Mouse (Mus musculus) hindbrain, embryonic 11.5 days (tissue): ENCODE measurements around the gene Arhgap17. TPM values are rescaled to one million over a fixed set of nuclear protein-coding genes. Genes with fewer than 3 reads are reported as not detected.

Source experiments
- ATAC-seq: fragments of 200-750 bp; cut with Nextera tagmentation; 2 replicates; pipeline ENCODE4 v1.8.0; 2017; ENCODE audit warnings: mild to moderate bottlenecking, moderate TSS enrichment, moderate library complexity; ENCODE audit not compliant: low FRiP score
- DNase-seq: peaks from one replicate; pipeline ENCODE4 v3.0.0-alpha.2; 2015; ENCODE audit warnings: low spot score
- H3K27ac ChIP-seq: fragments of 300-500 bp; sonication (generic); 2 replicates; pipeline ENCODE4 v1.5.1; 2014; ENCODE audit warnings: mild to moderate bottlenecking, low read depth, low read length
- H3K27me3 ChIP-seq: fragments of 300-500 bp; sonication (generic); 2 replicates; pipeline ENCODE4 v1.6.1; 2014; ENCODE audit warnings: mild to moderate bottlenecking, low read length, moderate library complexity, mixed read lengths; ENCODE audit not compliant: control insufficient read depth, insufficient read depth
- H3K36me3 ChIP-seq: fragments of 300-500 bp; sonication (generic); 2 replicates; pipeline ENCODE4 v1.6.1; 2014; ENCODE audit warnings: mild to moderate bottlenecking, low read length, moderate library complexity, mixed read lengths; ENCODE audit not compliant: control insufficient read depth, insufficient read depth
- H3K4me1 ChIP-seq: fragments of 300-500 bp; sonication (generic); replicated peaks from 2 replicates; pipeline ENCODE4 v1.6.1; 2014; ENCODE audit warnings: low read length, mixed read lengths; ENCODE audit not compliant: control insufficient read depth, insufficient read depth
- H3K4me2 ChIP-seq: fragments of 300-500 bp; sonication (generic); replicated peaks from 2 replicates; pipeline ENCODE4 v1.6.1; 2014; ENCODE audit warnings: mild to moderate bottlenecking, low read depth, low read length
- H3K4me3 ChIP-seq: fragments of 300-500 bp; sonication (generic); 2 replicates; pipeline ENCODE4 v1.5.1; 2014; ENCODE audit warnings: low read depth, low read length
- H3K9ac ChIP-seq: fragments of 300-500 bp; sonication (generic); 2 replicates; pipeline ENCODE4 v1.6.1; 2014; ENCODE audit warnings: low read depth, low read length
- H3K9me3 ChIP-seq: fragments of 300-500 bp; sonication (generic); 2 replicates; pipeline ENCODE4 v1.6.1; 2016; ENCODE audit warnings: low read length; ENCODE audit not compliant: control insufficient read depth
- WGBS: fragments of 180-500 bp; shearing (Covaris S2); extraction: QIAGEN DNeasy Blood & Tissue Kit; methylation state at CpG from one replicate; pipeline ENCODE4 v1.1.7; 2014; 5-methylcytosine and 5-hydroxymethylcytosine counted together
- polyA plus RNA-seq: library from polyadenylated mRNA; unstranded; fragments of >200 nt; fragmentation: Nextera tagmentation; extraction: Ambion mirVana; gene quantifications from 2 replicates; pipeline ENCODE4 v1.2.1, GENCODE M21; 2014

Arhgap17 gene
- 23.6 and 25.8 TPM in 2 replicates for polyA plus RNA-seq

GRCm38 (mm10) chr7:123369759-123370481 lies at the start of gene Arhgap17, which contains the start of gene Lcmt1:
Gene Arhgap17, minus strand, starts transcription at chr7:123369915.
Gene Lcmt1, plus strand, starts transcription at chr7:123369784.
- peak; percentile 97 for DNase-seq
- under 1% methylated on average over 46 of the region's 64 CpGs for WGBS
- Histone ChIP-seq H3K36me3 (no peaks in the 10 kb centered on the region), H3K4me3 (peak within 1 kb of the TSS; percentile 76), H3K9me3 (no peaks in the 10 kb centered on the region), H3K27ac (peak within 1 kb of the TSS; percentile 87), H3K9ac (peak within 1 kb of the TSS; percentile 73), H3K4me1 (peaks cover 9% of the 10 kb centered on the region), H3K27me3 (no peaks in the 10 kb centered on the region), H3K4me2 (peak within 1 kb of the TSS; percentile 77)
- ATAC-seq: peak; percentile 97

- ATAC-seq (no peak), DNase-seq (no peak)
- Histone ChIP-seq H3K4me1 (no peaks in the 10 kb centered on the region), H3K9me3 (no peaks in the 10 kb centered on the region), H3K27ac (no peak overlapping the region), H3K36me3 (peaks cover 2% of the 10 kb centered on the region; the same call in 1 of the 2 replicates), H3K27me3 (no peaks in the 10 kb centered on the region), H3K4me3 (no peak overlapping the region), H3K9ac (no peak overlapping the region), H3K4me2 (no peak overlapping the region)
- WGBS: 91% methylated on average over 3 of the region's 3 CpGs
Observed at GRCm38 (mm10) chr7:123417661-123418060, 47.9 kb upstream of the Arhgap17 start.

GRCm38 (mm10) chr7:123416803-123417202 lies 47.1 kb upstream of the Arhgap17 start:
- Histone ChIP-seq H3K27ac (no peak overlapping the region), H3K4me3 (no peak overlapping the region), H3K9me3 (no peaks in the 10 kb centered on the region), H3K4me2 (no peak overlapping the region), H3K9ac (no peak overlapping the region), H3K36me3 (no peaks in the 10 kb centered on the region), H3K4me1 (no peaks in the 10 kb centered on the region), H3K27me3 (no peaks in the 10 kb centered on the region)
- 85% methylated on average over 4 of the region's 4 CpGs for WGBS
- ATAC-seq (no peak), DNase-seq (no peak)

- no peak overlapping the region for H3K9ac ChIP-seq
- no peak for DNase-seq
- H3K4me3 ChIP-seq: no peak overlapping the region
- H3K36me3 ChIP-seq: no peaks in the 10 kb centered on the region
- H3K27ac ChIP-seq: no peak overlapping the region
- no peak for ATAC-seq
- no peaks in the 10 kb centered on the region for H3K9me3 ChIP-seq
- no peaks in the 10 kb centered on the region for H3K27me3 ChIP-seq
- H3K4me2 ChIP-seq: no peak overlapping the region
- H3K4me1 ChIP-seq: no peaks in the 10 kb centered on the region
- WGBS: 95% methylated on average over 3 of the region's 3 CpGs
Observed at GRCm38 (mm10) chr7:123412143-123412542, 42.4 kb upstream of the Arhgap17 start.

- Histone ChIP-seq H3K4me1 (no peaks in the 10 kb centered on the region), H3K4me2 (no peak overlapping the region), H3K9ac (no peak overlapping the region), H3K4me3 (no peak overlapping the region), H3K36me3 (no peaks in the 10 kb centered on the region), H3K27me3 (no peaks in the 10 kb centered on the region), H3K9me3 (no peaks in the 10 kb centered on the region), H3K27ac (no peak overlapping the region)
- no peak for DNase-seq
- WGBS: 89% methylated on average over 1 of the region's 1 CpGs
- no peak for ATAC-seq
Observed at GRCm38 (mm10) chr7:123411109-123411508, 41.4 kb upstream of the Arhgap17 start.

- H3K27me3 ChIP-seq: no peaks in the 10 kb centered on the region
- no peaks in the 10 kb centered on the region for H3K4me1 ChIP-seq
- ATAC-seq: no peak
- DNase-seq: no peak
- 96% methylated on average over 7 of the region's 7 CpGs for WGBS
- H3K27ac ChIP-seq: no peak overlapping the region
- no peaks in the 10 kb centered on the region for H3K9me3 ChIP-seq
- H3K9ac ChIP-seq: no peak overlapping the region
- H3K36me3 ChIP-seq: no peaks in the 10 kb centered on the region
- no peak overlapping the region for H3K4me3 ChIP-seq
- H3K4me2 ChIP-seq: no peak overlapping the region
Observed at GRCm38 (mm10) chr7:123410502-123410901, 40.8 kb upstream of the Arhgap17 start.

GRCm38 (mm10) chr7:123406988-123407387 lies 37.3 kb upstream of the Arhgap17 start:
- DNase-seq (no peak), ATAC-seq (no peak)
- no peak overlapping the region for H3K27ac ChIP-seq
- H3K4me3 ChIP-seq: no peak overlapping the region
- H3K36me3 ChIP-seq: peaks cover 3% of the 10 kb centered on the region; the same call in 1 of the 2 replicates
- H3K27me3 ChIP-seq: no peaks in the 10 kb centered on the region
- H3K9ac ChIP-seq: no peak overlapping the region
- no peak overlapping the region for H3K4me2 ChIP-seq
- WGBS: 97% methylated on average over 4 of the region's 4 CpGs
- no peaks in the 10 kb centered on the region for H3K9me3 ChIP-seq
- no peaks in the 10 kb centered on the region for H3K4me1 ChIP-seq

- Histone ChIP-seq H3K4me1 (no peaks in the 10 kb centered on the region), H3K27me3 (no peaks in the 10 kb centered on the region), H3K4me2 (no peak overlapping the region), H3K9ac (no peak overlapping the region), H3K4me3 (no peak overlapping the region), H3K27ac (no peak overlapping the region), H3K9me3 (no peaks in the 10 kb centered on the region), H3K36me3 (peaks cover 3% of the 10 kb centered on the region; the same call in 1 of the 2 replicates)
- DNase-seq (no peak), ATAC-seq (no peak)
- WGBS: 90% methylated on average over 3 of the region's 3 CpGs
Observed at GRCm38 (mm10) chr7:123405619-123406018, 35.9 kb upstream of the Arhgap17 start.

- 92% methylated on average over 6 of the region's 6 CpGs for WGBS
- DNase-seq (no peak), ATAC-seq (no peak)
- Histone ChIP-seq H3K27me3 (no peaks in the 10 kb centered on the region), H3K9me3 (no peaks in the 10 kb centered on the region), H3K36me3 (peaks cover 3% of the 10 kb centered on the region; the same call in 1 of the 2 replicates), H3K9ac (no peak overlapping the region), H3K27ac (no peak overlapping the region), H3K4me3 (no peak overlapping the region), H3K4me2 (no peak overlapping the region), H3K4me1 (no peaks in the 10 kb centered on the region)
Observed at GRCm38 (mm10) chr7:123404198-123404597, 34.5 kb upstream of the Arhgap17 start.
